Comparison of ENCODE assay signal across 22 mouse cellular contexts in genomic region chr7:50295508-50295907, GRCm38 (mm10).
A peak's percentile ranks its signal among the peaks of the same experiment; 100 is the strongest.
DNase-seq lines count a peak whose midpoint lies in the region; ATAC-seq and TF ChIP-seq lines count a peak whose summit lies in the region.
"Had no signal": no experiment of that assay in that cellular context is flagged by ENCODE, and none has a peak within 500 bp of the region (broad histone marks: within the 10 kb centered on the region; RNA-seq: fewer than 3 reads in every experiment).

No protein-coding gene starts in this region.

- H3K4me3 ChIP-seq in kidney, embryonic 15.5 days (replicated peaks), result no peak overlapping the region
- no peak overlapping the region for H3K4me3 ChIP-seq in kidney, postnatal 0 days (replicated peaks; ENCODE audit: low read depth, low read length)
- no peak overlapping the region for H3K4me3 ChIP-seq in lung, embryonic 14.5 days (ENCODE audit: low read depth, low read length)
- H3K4me3 ChIP-seq: embryonic facial prominence, embryonic 13.5 days; embryonic facial prominence, embryonic 15.5 days; erythroblast, embryonic 14.5 days; forebrain, embryonic 10.5 days; forebrain, embryonic 12.5 days had no signal

- no peak for DNase-seq in kidney, adult 18-20 months
- peak; percentile 86 for DNase-seq in kidney, postnatal 0 days (ENCODE audit: low spot score)
- DNase-seq in kidney, postnatal 14 days, result no peak
- peak; percentile 10 for DNase-seq in lung, embryonic 14.5 days
- DNase-seq in lung, postnatal 4 days, result no peak
- DNase-seq: adrenal gland, adult 2 months; adrenal gland, postnatal 10 days; adrenal gland, postnatal 25 days; cerebellum, adult 11 months; cerebellum, adult 18-20 months; cerebellum, adult 8-10 months; cerebellum, adult 9-11 months; cerebellum, postnatal 14 days; cerebellum, postnatal 36 days; embryo, embryonic 11 days had no signal

- peak; percentile 52; the same call in 1 of the 2 replicates for ATAC-seq in kidney, embryonic 15.5 days (replicated peaks; ENCODE audit: low FRiP score)
- 0 out of 2 replicates have a peak, but pooled peaks have one; percentile 29 for ATAC-seq in kidney, postnatal 0 days (replicated peaks; ENCODE audit: low FRiP score, low read depth)
- ATAC-seq in lung, embryonic 14.5 days (ENCODE audit: insufficient read depth), result no peak
- ATAC-seq: forebrain, embryonic 14.5 days had no signal

- H3K36me3 ChIP-seq in kidney, embryonic 15.5 days, result no peaks in the 10 kb centered on the region
- no peaks in the 10 kb centered on the region for H3K36me3 ChIP-seq in kidney, postnatal 0 days (ENCODE audit: insufficient read depth, low read length)
- H3K36me3 ChIP-seq in lung, embryonic 14.5 days (ENCODE audit: insufficient read depth), result no peaks in the 10 kb centered on the region
- H3K36me3 ChIP-seq: embryonic facial prominence, embryonic 13.5 days; embryonic facial prominence, embryonic 15.5 days; forebrain, embryonic 10.5 days; forebrain, embryonic 12.5 days had no signal

- WGBS in kidney, embryonic 15.5 days, result 26% methylated on average over 3 of the region's 3 CpGs
- 33% methylated on average over 3 of the region's 3 CpGs for WGBS in kidney, postnatal 0 days
- WGBS in lung, embryonic 14.5 days, result 44% methylated on average over 3 of the region's 3 CpGs

- no peaks in the 10 kb centered on the region for H3K4me1 ChIP-seq in kidney, embryonic 15.5 days
- no peaks in the 10 kb centered on the region for H3K4me1 ChIP-seq in kidney, postnatal 0 days (replicated peaks; ENCODE audit: insufficient read depth, low read length)
- no peaks in the 10 kb centered on the region for H3K4me1 ChIP-seq in lung, embryonic 14.5 days (ENCODE audit: insufficient read depth)
- H3K4me1 ChIP-seq: embryonic facial prominence, embryonic 13.5 days; embryonic facial prominence, embryonic 15.5 days; forebrain, embryonic 10.5 days; forebrain, embryonic 12.5 days had no signal

- no peak overlapping the region for H3K4me2 ChIP-seq in kidney, embryonic 15.5 days
- no peak overlapping the region for H3K4me2 ChIP-seq in kidney, postnatal 0 days (ENCODE audit: low read length)
- no peak overlapping the region for H3K4me2 ChIP-seq in lung, embryonic 14.5 days
- H3K4me2 ChIP-seq: embryonic facial prominence, embryonic 13.5 days; embryonic facial prominence, embryonic 15.5 days; forebrain, embryonic 12.5 days had no signal

- H3K9me3 ChIP-seq in kidney, embryonic 15.5 days (replicated peaks), result no peaks in the 10 kb centered on the region
- no peaks in the 10 kb centered on the region for H3K9me3 ChIP-seq in kidney, postnatal 0 days (replicated peaks; ENCODE audit: low read length)
- no peaks in the 10 kb centered on the region for H3K9me3 ChIP-seq in lung, embryonic 14.5 days (ENCODE audit: low read depth, low read length)
- H3K9me3 ChIP-seq: embryonic facial prominence, embryonic 13.5 days; embryonic facial prominence, embryonic 15.5 days; forebrain, embryonic 10.5 days; forebrain, embryonic 12.5 days had no signal

- H3K27me3 ChIP-seq in kidney, embryonic 15.5 days, result no peaks in the 10 kb centered on the region
- no peaks in the 10 kb centered on the region for H3K27me3 ChIP-seq in kidney, postnatal 0 days (ENCODE audit: insufficient read depth, low read length)
- no peaks in the 10 kb centered on the region for H3K27me3 ChIP-seq in lung, embryonic 14.5 days (ENCODE audit: insufficient read depth, low read length)
- H3K27me3 ChIP-seq: embryonic facial prominence, embryonic 13.5 days; embryonic facial prominence, embryonic 15.5 days; forebrain, embryonic 12.5 days had no signal

- no peak for TF ChIP-seq CTCF in kidney, postnatal 0 days (IDR thresholded peaks at IDR 0.05; ENCODE audit: low read depth)
- no peak for TF ChIP-seq CTCF in lung, embryonic 14.5 days (IDR thresholded peaks at IDR 0.05; ENCODE audit: low read depth)

- no peak overlapping the region for H3K27ac ChIP-seq in kidney, embryonic 15.5 days
- H3K27ac ChIP-seq in kidney, postnatal 0 days, result no peak overlapping the region
- no peak overlapping the region for H3K27ac ChIP-seq in lung, embryonic 14.5 days (ENCODE audit: low read depth)
- H3K27ac ChIP-seq: embryonic facial prominence, embryonic 13.5 days; embryonic facial prominence, embryonic 15.5 days; forebrain, embryonic 10.5 days; forebrain, embryonic 12.5 days had no signal

- no peak overlapping the region for H3K9ac ChIP-seq in kidney, embryonic 15.5 days
- H3K9ac ChIP-seq in kidney, postnatal 0 days (ENCODE audit: low read depth, low read length), result no peak overlapping the region
- no peak overlapping the region for H3K9ac ChIP-seq in lung, embryonic 14.5 days
- H3K9ac ChIP-seq: embryonic facial prominence, embryonic 13.5 days; embryonic facial prominence, embryonic 15.5 days; forebrain, embryonic 12.5 days had no signal

Comparison
In these comparisons a context has a peak if more than half of its experiments do, and no peak if none do; other contexts are left out.
1. DNase-seq: peak in kidney, postnatal 0 days (single experiment) and lung, embryonic 14.5 days (single experiment); none in kidney, adult 18-20 months (single experiment), kidney, postnatal 14 days (single experiment) and lung, postnatal 4 days (0 of 2).